Mouse (Mus musculus) liver, embryonic 14.5 days (tissue): Measurements from ENCODE around the gene Itgb7.

Experiments used
- CTCF ChIP-seq: IDR thresholded peaks from 2 replicates; pipeline ENCODE4 v1.5.1; 2016; ENCODE audit warnings: antibody characterized with exemption, low read depth, control low read depth
- EP300 ChIP-seq: IDR thresholded peaks from 2 replicates; pipeline ENCODE4 v1.6.1; 2016; ENCODE audit warnings: antibody characterized with exemption, low read depth

GRCm38 (mm10) chr15:102257202-102258075 lies 25.7 kb upstream of the Itgb7 start, which contains the start of gene Rarg:
- TF ChIP-seq CTCF (no peak), EP300 (no peak)
